Mouse (Mus musculus) bone marrow, adult 2 months (tissue): ENCODE measurements around the gene Sec24a.

ENCODE experiments used
- CTCF ChIP-seq: fragments of 200-500 bp; IDR thresholded peaks from 2 replicates; pipeline ENCODE4 v1.5.1; 2011; ENCODE audit warnings: low read length, control low read depth; ENCODE audit not compliant: control insufficient read depth, insufficient read depth
- POLR2A ChIP-seq: fragments of 200-500 bp; IDR thresholded peaks from 2 replicates; pipeline ENCODE4 v1.6.1; 2011; ENCODE audit warnings: low read depth, mild to moderate bottlenecking, control low read depth, low read length, borderline replicate concordance; ENCODE audit not compliant: control insufficient read depth

DNA sequence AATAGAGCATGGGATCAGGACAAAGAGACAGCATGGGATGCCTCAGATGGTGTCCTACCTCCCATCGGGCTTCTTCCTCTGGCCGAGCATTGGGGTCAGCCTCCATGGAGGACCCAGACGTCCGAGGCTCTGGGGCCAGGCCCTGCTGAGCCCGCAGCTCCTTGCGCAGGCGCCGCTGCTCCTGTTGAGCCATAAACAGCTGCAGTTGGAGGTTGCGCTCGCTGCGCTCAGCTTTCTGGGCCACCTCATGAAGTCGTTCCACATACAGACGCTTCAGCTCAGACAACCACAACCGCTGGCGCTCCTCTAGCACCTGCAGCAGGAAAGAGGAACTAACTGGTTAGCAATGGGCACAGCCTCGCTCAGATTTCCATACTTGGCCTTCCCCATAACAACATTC, 119.2 kb downstream of the Sec24a start:
- TF ChIP-seq POLR2A (0 out of 2 replicates have a peak, but pooled peaks have one; percentile 11), CTCF (no peak)
